Mouse (Mus musculus) cerebellum, adult 18-20 months (tissue): ENCODE data around the gene Gm17067.
"Not testable (repeated sequence)": the region's sequence is repeated elsewhere in the genome, so short reads cannot be mapped to it uniquely, and the experiment has no call there.

ENCODE experiments used
- DNase-seq, 2 experiments: peaks; one replicate each; pipeline ENCODE4 v3.0.0; 2021

Gene Gm17067

GRCm38 (mm10) chr7:42726917-42727316 lies at the start of gene Gm17067:
Gene Gm17067 (minus strand): TSS chr7:42727017.
- not testable (repeated sequence) for DNase-seq

DNA sequence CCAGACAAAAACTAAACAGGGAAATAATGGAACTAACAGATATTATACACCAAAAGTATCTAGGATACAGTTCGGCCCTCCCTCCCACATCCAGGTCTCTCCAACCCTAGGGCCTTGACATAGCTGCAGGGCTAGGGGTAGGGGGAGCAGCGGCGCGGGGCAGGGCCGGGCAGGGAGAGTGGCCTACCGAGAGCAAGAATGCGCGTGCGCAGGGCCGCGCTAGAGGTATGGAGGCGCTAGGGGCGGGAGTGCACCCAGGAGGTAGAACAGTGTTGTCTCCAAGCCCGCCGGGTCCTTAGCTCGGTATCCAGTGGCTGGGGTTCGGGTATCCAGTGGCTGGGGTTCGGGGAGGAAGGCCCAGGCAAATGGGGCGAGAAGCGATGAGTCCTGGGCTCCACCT lies 23.0 kb upstream of the Gm17067 start:
- no peak for DNase-seq

- DNase-seq = no peak
Measured at GRCm38 (mm10) chr7:42738536-42739210, 11.9 kb upstream of the Gm17067 start.

DNA sequence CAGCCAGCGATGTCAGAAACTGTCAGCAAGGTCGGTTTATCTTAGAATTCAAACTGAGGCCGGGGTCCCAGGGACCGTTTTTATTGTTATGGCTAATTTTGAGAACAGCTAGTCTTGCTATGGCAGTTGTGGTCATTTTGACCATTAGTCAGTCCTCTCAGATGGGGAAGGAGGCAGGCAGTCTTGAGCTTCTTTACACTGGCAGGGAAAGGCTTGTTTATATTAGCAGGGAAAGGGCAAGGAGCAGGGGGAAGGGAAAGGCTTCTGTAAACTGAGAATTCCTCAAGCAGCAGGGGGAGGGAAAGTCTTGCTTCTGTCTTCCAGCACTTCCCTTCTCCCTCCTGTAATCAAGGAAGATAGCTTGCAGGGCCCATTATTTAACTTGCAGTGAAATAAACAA lies 33.6 kb downstream of the Gm17067 start:
- DNase-seq = peak in 1 of 2 experiments; percentile 1

- DNase-seq = peak; percentile 78 to 89
Measured at GRCm38 (mm10) chr7:42692362-42693158, 34.3 kb downstream of the Gm17067 start, which contains the start of gene Zfp975. Gene Zfp975 (minus strand): TSS chr7:42692742.

DNA sequence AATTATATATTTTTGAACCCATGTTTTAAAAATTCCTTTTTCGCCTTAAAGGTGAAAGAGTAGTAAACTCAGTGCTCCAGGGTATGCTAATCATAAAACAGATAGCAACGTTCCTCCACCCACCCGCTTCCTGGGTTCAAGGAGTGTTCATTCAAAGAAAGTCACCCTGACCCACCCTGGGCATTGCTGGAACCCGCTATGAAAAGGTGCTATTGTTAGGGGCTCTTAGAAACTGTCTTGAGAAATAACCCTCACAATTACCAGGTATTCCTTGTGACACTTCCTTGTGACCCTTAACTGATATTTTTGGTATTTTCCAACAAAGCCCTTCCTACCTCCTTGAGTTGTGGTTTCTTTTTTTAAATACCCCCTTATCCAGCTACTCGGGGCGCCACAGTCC lies 46.7 kb downstream of the Gm17067 start:
- not testable (repeated sequence) for DNase-seq

DNA sequence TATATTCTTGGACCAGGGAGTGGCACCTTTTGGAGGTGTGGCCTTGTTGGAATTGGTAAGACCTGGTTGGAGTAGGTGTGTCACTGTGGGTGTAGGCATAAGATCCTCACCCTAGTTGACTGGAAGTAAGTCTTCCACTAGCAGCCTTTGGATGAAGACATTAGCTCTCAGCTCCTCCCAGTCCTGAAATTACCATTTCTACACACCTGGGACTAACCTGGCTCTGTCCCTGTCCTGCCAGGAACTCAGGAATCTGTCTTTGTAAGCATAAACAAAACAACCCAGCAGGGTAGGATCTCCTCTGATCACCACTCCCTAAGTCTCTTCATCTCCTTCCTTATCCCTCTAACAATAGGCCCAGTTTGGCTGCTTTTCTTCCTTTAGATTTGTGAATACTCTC lies 47.2 kb downstream of the Gm17067 start:
- DNase-seq = not testable (repeated sequence)

- not testable (repeated sequence) for DNase-seq
Measured at GRCm38 (mm10) chr7:42660140-42660539, 66.7 kb downstream of the Gm17067 start.
